Mouse (Mus musculus) C2C12 (cell line): ENCODE measurements at regions not wholly inside any gene's neighbourhood (a gene's known extent, or its start where the extent isn't known, plus 50 kb on each side); places are given as distances from the start of the nearest gene placed in this dataset.

Experiments
- FOSL1 ChIP-seq: IDR thresholded peaks from one replicate; pipeline ENCODE4 v1.8.0; 2011; ENCODE audit warnings: mild to moderate bottlenecking, low read length; ENCODE audit not compliant: poor library complexity, insufficient read depth, severe bottlenecking
- MYOD1 ChIP-seq: IDR thresholded peaks from one replicate; pipeline ENCODE4 v1.6.1; 2011; ENCODE audit warnings: low read depth; ENCODE audit not compliant: control insufficient read depth, insufficient read length

DNA sequence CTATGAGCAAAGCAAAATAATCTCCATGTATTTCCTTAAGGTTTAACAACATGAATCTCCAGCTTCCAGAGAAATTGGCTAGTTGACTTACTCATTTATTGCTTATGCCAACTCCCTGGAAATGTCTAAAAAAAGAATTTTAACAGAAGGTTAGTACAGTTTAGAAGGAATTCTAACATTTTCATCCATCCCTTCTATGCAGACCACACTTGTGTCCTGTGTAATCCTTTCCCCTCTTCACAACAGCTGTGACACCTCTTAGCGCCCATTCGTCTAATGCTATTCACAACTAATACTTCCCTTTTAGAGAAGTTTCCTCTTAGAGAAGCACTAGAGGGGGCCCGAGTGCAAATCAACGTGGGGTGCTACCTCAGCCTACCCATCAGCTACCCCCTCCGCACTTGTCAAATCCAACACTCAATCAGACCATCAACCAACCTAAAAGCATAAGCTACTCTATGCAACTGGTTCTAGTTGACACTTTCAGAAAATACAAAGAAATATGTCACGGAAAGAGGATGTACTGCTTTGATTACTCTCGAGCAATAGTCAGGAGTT lies 428.4 kb upstream of the Mef2c start:
- TF ChIP-seq MYOD1 (no peak), FOSL1 (no peak)
